Mouse (Mus musculus): ENCODE results near the gene Bmp2.

Bmp2 gene

GRCm38 (mm10) chr2:133552031-133552841 lies at the start of gene Bmp2:
Bmp2 (plus strand) TSS chr2:133552159.
- peak in 1 of 2 experiments; percentile 44 for DNase-seq (ENCODE audit: low spot score in 2 of 2)

DNA sequence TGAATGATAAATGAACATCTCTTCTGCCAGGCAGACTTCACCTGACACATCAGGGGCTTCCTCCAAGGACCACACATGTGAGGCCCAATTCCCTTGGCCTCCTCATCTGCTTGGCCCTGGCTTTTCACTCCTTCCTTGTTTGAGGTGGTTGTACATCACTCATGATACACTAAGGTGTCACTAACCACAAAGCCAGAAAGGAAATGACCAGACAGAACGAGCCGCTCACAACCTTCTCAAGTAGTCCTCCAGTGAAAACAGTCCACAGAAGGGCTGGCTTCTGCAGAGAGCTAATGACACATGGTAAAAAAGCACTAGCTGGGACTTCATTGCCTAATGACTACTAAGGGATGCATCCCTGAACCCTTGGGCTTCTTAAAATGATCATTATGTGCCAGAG lies 46.3 kb upstream of the Bmp2 start:
- no peak for DNase-seq (ENCODE audit: low spot score in 2 of 2)

DNA sequence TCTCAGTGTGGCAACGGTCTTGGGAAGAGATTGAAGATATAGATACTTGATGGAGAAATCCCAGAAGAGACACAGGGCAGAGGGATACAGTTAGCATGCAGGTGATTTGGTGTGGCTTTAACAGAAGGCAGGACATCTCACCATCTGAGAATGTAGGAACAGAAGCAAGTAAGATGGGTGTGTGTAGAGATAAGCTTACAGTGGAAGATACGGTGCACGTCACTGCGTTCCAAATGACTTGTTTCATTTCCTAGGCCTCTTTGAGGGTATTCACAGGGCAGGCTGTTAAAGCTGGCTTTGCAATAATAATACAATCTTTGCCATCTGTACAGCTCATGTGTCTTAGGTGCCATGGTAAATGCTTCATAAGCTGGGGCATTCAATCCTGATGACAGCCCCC lies 44.9 kb upstream of the Bmp2 start:
- DNase-seq (ENCODE audit: low spot score in 2 of 2), result no peak

DNA sequence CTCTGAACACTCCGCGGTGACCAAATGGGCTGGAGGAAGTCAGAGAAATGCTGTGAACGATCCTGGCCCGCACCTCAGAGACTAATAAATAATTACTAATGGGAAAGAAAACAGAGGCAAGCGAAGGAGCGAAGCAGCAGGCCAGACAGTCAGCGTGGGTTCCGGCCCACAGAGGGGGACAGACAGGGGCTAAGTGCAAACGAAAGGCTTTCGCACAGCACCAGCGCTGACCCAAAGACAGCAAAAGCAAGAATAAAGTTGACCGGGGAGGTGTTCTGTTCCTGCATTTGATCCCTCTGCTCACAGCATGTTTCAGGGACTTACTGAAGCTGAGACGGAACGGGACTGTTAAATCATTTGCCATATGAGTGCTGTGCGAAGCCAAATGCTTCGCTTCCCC lies 42.8 kb upstream of the Bmp2 start:
- no peak for DNase-seq (ENCODE audit: low spot score in 2 of 2)

GRCm38 (mm10) chr2:133511011-133511779 lies 40.8 kb upstream of the Bmp2 start:
- no peak for DNase-seq (ENCODE audit: low spot score in 2 of 2)

- DNase-seq (ENCODE audit: low spot score in 2 of 2), result no peak
Measured at GRCm38 (mm10) chr2:133516331-133517046, 35.5 kb upstream of the Bmp2 start.

GRCm38 (mm10) chr2:133517867-133518266 lies 34.1 kb upstream of the Bmp2 start:
- no peak for DNase-seq (ENCODE audit: low spot score in 2 of 2)

DNA sequence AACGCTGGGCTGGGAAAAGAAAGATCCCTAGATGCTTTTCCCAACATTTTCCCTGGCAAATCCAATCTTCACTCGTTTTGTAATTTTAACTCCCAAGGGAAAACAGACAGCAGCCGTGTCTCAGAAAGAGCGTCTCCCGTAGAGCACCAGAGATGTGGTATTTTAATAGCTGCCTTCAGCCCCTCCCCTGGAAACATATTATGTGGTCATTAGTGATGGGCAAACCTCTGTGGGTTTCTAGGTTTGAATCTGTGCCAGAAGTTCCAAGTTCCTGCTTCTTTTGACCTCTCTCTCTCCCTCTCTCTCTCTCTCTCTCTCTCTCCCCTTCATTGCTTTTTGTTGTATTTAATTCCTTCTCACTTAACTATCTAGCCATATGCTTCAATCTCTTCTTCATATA lies 30.8 kb upstream of the Bmp2 start:
- DNase-seq (ENCODE audit: low spot score in 2 of 2), result no peak

GRCm38 (mm10) chr2:133522121-133522520 lies 29.8 kb upstream of the Bmp2 start:
- no peak for DNase-seq (ENCODE audit: low spot score in 2 of 2)

- no peak for DNase-seq (ENCODE audit: low spot score in 2 of 2)
Measured at GRCm38 (mm10) chr2:133525621-133526181, 26.3 kb upstream of the Bmp2 start.

DNA sequence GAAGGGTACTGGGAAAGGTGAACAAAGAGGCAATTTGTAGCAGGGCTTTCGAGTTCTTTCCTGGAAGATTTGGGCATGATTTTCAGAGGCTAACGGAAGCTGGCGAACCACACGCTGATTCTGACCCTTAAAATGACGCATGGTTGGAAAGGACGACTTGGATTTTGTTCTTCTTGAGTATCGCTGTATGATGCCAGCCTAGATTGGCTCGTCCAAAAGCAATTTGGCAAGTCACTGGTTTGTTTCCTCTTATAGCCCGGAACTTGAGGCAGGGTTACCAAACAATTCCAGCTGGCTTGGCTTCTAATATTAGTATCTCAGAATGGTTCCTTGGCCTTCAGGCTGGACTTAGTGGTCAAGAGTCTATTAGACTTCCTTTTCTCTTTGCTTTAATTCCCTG lies 22.6 kb upstream of the Bmp2 start:
- DNase-seq (ENCODE audit: low spot score in 2 of 2), result no peak

DNA sequence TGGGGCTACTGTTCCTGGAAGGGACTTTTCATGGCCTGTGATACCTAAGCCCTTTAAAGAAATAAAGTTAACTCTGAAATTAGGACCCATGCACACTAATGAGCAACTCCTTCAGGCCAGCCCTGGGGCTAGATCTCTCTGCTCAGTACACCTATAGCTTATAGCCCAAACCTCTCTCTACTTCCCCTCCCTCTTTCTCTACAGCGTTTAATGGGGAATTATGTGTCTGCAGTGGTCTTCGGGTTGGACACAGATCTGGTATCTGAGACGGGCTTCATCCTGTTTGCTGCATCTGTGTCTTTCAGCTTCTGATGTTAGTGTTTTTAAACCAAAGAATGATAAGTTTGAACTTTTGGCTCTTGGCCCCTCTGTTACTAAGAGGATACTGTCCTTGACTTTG lies 18.9 kb upstream of the Bmp2 start:
- no peak for DNase-seq (ENCODE audit: low spot score in 2 of 2)

GRCm38 (mm10) chr2:133535481-133535880 lies 16.5 kb upstream of the Bmp2 start:
- DNase-seq (ENCODE audit: low spot score in 2 of 2), result no peak

DNA sequence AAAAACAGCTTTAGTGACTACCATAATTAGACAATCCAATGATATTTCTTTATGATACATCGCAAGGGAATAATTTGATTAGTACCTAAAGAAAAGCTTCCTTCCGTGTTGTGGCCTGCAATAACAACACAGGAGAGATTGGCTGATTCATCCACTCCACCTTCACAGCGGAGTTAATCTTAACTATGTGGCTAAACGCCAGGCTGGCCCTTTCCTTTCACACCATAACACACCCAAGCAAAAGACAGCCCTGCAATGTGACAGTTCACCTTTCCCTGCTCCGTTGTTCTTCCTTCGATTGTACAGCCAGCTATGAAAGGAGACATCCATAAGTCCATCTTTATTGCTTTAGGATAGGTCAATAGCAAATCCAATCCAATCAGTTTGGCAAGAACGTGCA lies 15.1 kb upstream of the Bmp2 start:
- DNase-seq (ENCODE audit: low spot score in 2 of 2), result no peak

GRCm38 (mm10) chr2:133540702-133541101 lies 11.3 kb upstream of the Bmp2 start:
- no peak for DNase-seq (ENCODE audit: low spot score in 2 of 2)

DNA sequence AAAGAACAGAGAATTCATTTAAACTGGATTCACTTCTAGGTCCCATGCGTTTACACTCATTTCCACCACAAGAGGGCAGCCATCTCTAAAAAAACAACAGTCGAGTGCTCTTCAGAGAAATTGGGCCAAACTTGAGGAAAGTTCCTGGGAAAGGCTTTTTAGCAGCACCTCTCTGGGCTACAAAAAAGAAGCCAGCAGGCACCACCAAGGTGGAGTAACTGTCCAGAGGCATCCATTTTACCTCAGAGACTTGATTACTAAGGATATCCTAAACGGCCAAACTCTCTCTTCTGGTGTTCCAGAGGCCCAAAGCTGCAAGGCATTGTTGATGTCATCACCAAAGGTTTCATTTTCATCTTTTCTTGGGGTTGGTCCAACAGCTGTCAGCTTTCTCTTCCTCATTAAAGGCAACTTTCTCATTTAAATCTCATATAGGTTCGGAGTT lies 1.7 kb upstream of the Bmp2 start:
- peak; percentile 23 to 65 for DNase-seq (ENCODE audit: low spot score in 2 of 2)

GRCm38 (mm10) chr2:133552842-133553465 lies 995 bp downstream of the Bmp2 start:
- DNase-seq (ENCODE audit: low spot score in 2 of 2), result no peak

DNA sequence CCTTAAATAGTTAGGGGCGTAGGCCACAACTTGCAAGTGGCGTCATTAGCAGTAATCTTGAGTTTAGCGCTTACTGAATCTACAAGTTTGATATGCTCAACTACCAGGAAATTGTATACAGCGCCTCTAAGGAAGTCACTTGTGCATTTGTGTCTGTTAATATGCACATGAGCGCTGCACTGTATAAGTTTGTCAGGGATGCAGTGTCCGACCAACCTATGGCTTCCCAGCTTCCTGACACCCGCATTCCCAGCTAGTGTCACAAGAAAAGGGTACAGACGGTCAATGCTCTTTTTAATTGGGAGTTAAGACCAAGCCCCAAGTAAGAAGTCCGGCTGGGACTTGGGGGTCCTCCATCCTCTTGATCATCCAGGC lies 1.9 kb downstream of the Bmp2 start:
- no peak for DNase-seq (ENCODE audit: low spot score in 2 of 2)

GRCm38 (mm10) chr2:133554286-133555021 lies 2.5 kb downstream of the Bmp2 start:
- no peak for DNase-seq (ENCODE audit: low spot score in 2 of 2)

DNA sequence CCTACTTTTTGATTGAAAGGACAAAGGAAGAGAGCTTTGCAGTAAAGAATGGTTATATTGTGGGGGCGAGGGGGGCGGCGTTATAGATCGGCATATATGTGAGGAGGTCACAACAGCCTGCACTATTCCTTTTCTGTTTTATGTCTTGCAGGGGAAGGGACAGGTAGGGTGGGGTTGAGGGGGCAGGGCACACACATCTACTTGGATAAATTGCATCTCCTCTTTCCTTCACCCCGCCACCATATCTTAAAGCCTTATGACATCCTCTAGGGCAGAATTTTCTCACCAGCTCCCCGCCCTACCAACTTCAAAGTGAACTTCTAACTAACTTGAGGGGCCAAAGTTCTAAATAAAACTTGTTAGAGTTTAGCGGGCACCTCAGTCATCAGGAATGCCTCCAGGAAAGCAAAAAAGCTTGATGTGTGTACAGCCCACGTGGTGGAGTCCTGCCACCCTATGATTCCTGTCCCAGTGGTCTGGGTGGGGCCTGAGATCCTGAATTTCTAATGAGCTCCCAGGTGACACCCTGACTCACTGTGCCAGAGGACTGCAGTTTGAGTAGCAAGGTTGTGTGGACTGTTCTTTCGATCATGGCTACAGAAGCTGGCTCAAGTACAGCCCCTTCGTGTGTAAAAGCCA lies 12.4 kb downstream of the Bmp2 start:
- DNase-seq (ENCODE audit: low spot score in 2 of 2), result no peak

Data from frontal cortex, postnatal 14 days (tissue).